Mouse (Mus musculus): Measurements from ENCODE around the gene Prpf19.

DNA sequence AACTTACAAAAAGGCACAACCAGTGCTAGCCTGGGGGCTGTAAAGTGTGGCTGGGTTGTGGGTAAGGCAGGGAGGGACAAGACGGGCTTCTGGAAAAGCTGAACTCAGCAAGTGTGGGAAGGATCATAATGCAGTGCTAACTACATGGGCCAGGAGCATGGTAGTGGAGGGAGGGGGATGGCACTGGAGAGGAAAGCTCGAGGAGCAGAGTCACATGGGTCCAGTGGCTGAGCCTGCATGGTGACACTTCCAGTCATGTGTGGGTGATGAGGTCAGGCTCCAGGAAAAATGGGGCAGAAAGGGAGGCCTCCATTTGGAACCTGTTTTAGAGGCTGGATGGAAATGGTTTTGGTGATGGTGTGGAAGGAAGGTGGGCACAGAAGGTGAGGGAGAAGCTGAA is 38.5 kb upstream of the Prpf19 start:
- TF ChIP-seq CTCF (IDR thresholded peaks at IDR 0.05; ENCODE audit: extremely low read depth, insufficient read depth, insufficient read length, insufficient replicate concordance) (no peak), POLR2A (IDR thresholded peaks at IDR 0.05; ENCODE audit: low read depth, low read length) (no peak)

Data from spleen, adult 2 months (tissue).